Mouse (Mus musculus) midbrain, embryonic 12.5 days (tissue): ENCODE results near the gene Acp2. TPM values are rescaled to one million over a fixed set of nuclear protein-coding genes. Genes with fewer than 3 reads are reported as not detected.

Experiments
- polyA plus RNA-seq: library from polyadenylated mRNA; unstranded; fragments of >200 nt; fragmentation: Nextera tagmentation; extraction: Ambion mirVana; gene quantifications from 2 replicates; pipeline ENCODE4 v1.2.1, GENCODE M21; 2016

The Acp2 gene
- polyA plus RNA-seq, 1 experiment from 2014 or later = 37.7 TPM

Other genes starting within 250 kb of the Acp2 start
- 0.94 and 1.4 TPM in 2 replicates for gene Rapsn, start 167.3 kb upstream of the Acp2 start, polyA plus RNA-seq
- 283 and 291 TPM in 2 replicates for gene Psmc3, start 148.9 kb upstream of the Acp2 start, polyA plus RNA-seq
- gene Slc39a13, start 132.5 kb upstream of the Acp2 start, polyA plus RNA-seq = 29.4 and 30.8 TPM in 2 replicates
- 3.3 and 4.8 TPM in 2 replicates for gene Spi1, start 120.5 kb upstream of the Acp2 start, polyA plus RNA-seq
- gene Mybpc3, start 84.7 kb upstream of the Acp2 start, polyA plus RNA-seq = 0.16 and 0.32 TPM in 2 replicates
- 42.5 and 45.9 TPM in 2 replicates for gene Madd, start 19.0 kb upstream of the Acp2 start, polyA plus RNA-seq
- gene Nr1h3, start 51 bp upstream of the Acp2 start, polyA plus RNA-seq = 1.0 and 1.9 TPM in 2 replicates
- 9.0 and 10.4 TPM in 2 replicates for gene Ddb2, start 34.1 kb downstream of the Acp2 start, polyA plus RNA-seq
- 29.1 and 31.0 TPM in 2 replicates for gene Pacsin3, start 53.1 kb downstream of the Acp2 start, polyA plus RNA-seq
- gene Arfgap2, start 62.1 kb downstream of the Acp2 start, polyA plus RNA-seq = 88.6 and 92.2 TPM in 2 replicates
- 113 and 117 TPM in 2 replicates for gene 1110051M20Rik, start 241.8 kb downstream of the Acp2 start, polyA plus RNA-seq